Mouse (Mus musculus): ENCODE measurements around the gene Cnp. TPM values are rescaled to one million over a fixed set of nuclear protein-coding genes. Genes with fewer than 3 reads are reported as not detected.

Cnp gene
- 31.4 and 33.8 TPM in 2 replicates for polyA plus RNA-seq (2015; fragmentation: Nextera tagmentation; extraction: Ambion mirVana)

GRCm38 (mm10) chr11:100574708-100575483 lies at the start of gene Cnp:
Cnp (plus strand) TSS chr11:100574904.
- ATAC-seq (peak; percentile 91), DNase-seq (ENCODE audit: low spot score) (peak; percentile 87)
- no peaks in the 10 kb centered on the region for H3K4me1 ChIP-seq (ENCODE audit: insufficient read depth, low read depth, low read length)
- no peaks in the 10 kb centered on the region for H3K27me3 ChIP-seq (replicated peaks; ENCODE audit: insufficient read depth, low read length)
- peak; percentile 37 for TF ChIP-seq CTCF (IDR thresholded peaks at IDR 0.05)
- TF ChIP-seq EP300 (IDR thresholded peaks at IDR 0.05), result no peak
- 1% methylated on average over 47 of the region's 47 CpGs for WGBS
- H3K9me3 ChIP-seq (ENCODE audit: low read length), result no peaks in the 10 kb centered on the region
- H3K4me2 ChIP-seq (replicated peaks; ENCODE audit: low read depth, low read length), result peak within 1 kb of the TSS; percentile 65
- H3K27ac ChIP-seq (ENCODE audit: low read length), result peak within 1 kb of the TSS; percentile 63
- H3K36me3 ChIP-seq (ENCODE audit: insufficient read depth, low read length), result no peaks in the 10 kb centered on the region
- peak within 1 kb of the TSS; percentile 72 for H3K4me3 ChIP-seq (ENCODE audit: low read depth, low read length)
- peak within 1 kb of the TSS; percentile 48 for H3K9ac ChIP-seq (replicated peaks; ENCODE audit: low read depth)

GRCm38 (mm10) chr11:100524987-100525630 lies 49.6 kb upstream of the Cnp start:
- H3K4me2 ChIP-seq (replicated peaks; ENCODE audit: low read depth, low read length), result peak overlapping the region; percentile 71
- 32% methylated on average over 11 of the region's 11 CpGs for WGBS
- DNase-seq (ENCODE audit: low spot score), result peak; percentile 64

GRCm38 (mm10) chr11:100526052-100526816 lies 48.5 kb upstream of the Cnp start:
- ATAC-seq, result no peak

More at GRCm38 (mm10) chr11:100524987-100525630, 49.6 kb upstream of the Cnp start:
- H3K9me3 ChIP-seq (ENCODE audit: low read length), result no peaks in the 10 kb centered on the region
- TF ChIP-seq EP300 (IDR thresholded peaks at IDR 0.05), result no peak
- no peak for TF ChIP-seq CTCF (IDR thresholded peaks at IDR 0.05)
- ATAC-seq, result no peak
- no peak overlapping the region; the same call in 1 of the 2 replicates for H3K9ac ChIP-seq (replicated peaks; ENCODE audit: low read depth)
- peak overlapping the region; percentile 66 for H3K27ac ChIP-seq (ENCODE audit: low read length)
- H3K27me3 ChIP-seq (replicated peaks; ENCODE audit: insufficient read depth, low read length), result no peaks in the 10 kb centered on the region
- H3K36me3 ChIP-seq (ENCODE audit: insufficient read depth, low read length), result peaks cover 33% of the 10 kb centered on the region
- H3K4me1 ChIP-seq (ENCODE audit: insufficient read depth, low read depth, low read length), result no peaks in the 10 kb centered on the region; the same call in 1 of the 2 replicates
- H3K4me3 ChIP-seq (ENCODE audit: low read depth, low read length), result no peak overlapping the region

GRCm38 (mm10) chr11:100527066-100527457 lies 47.6 kb upstream of the Cnp start:
- no peak for TF ChIP-seq EP300 (IDR thresholded peaks at IDR 0.05)
- TF ChIP-seq CTCF (IDR thresholded peaks at IDR 0.05), result peak; percentile 58
- peak; percentile 27 for ATAC-seq
- Histone ChIP-seq H3K4me1 (ENCODE audit: insufficient read depth, low read depth, low read length) (no peaks in the 10 kb centered on the region; the same call in 1 of the 2 replicates), H3K9me3 (ENCODE audit: low read length) (no peaks in the 10 kb centered on the region), H3K4me3 (ENCODE audit: low read depth, low read length) (peak overlapping the region; percentile 89), H3K4me2 (replicated peaks; ENCODE audit: low read depth, low read length) (peak overlapping the region; percentile 71), H3K36me3 (ENCODE audit: insufficient read depth, low read length) (peaks cover 16% of the 10 kb centered on the region), H3K27me3 (replicated peaks; ENCODE audit: insufficient read depth, low read length) (no peaks in the 10 kb centered on the region), H3K9ac (replicated peaks; ENCODE audit: low read depth) (peak overlapping the region; percentile 74), H3K27ac (ENCODE audit: low read length) (peak overlapping the region; percentile 85)
- peak; percentile 68 for DNase-seq (ENCODE audit: low spot score)
- WGBS, result under 1% methylated on average over 26 of the region's 26 CpGs

More at GRCm38 (mm10) chr11:100526052-100526816, 48.5 kb upstream of the Cnp start:
- TF ChIP-seq CTCF (IDR thresholded peaks at IDR 0.05) (no peak), EP300 (IDR thresholded peaks at IDR 0.05) (no peak)
- no peak for DNase-seq (ENCODE audit: low spot score)
- Histone ChIP-seq H3K27ac (ENCODE audit: low read length) (no peak overlapping the region), H3K27me3 (replicated peaks; ENCODE audit: insufficient read depth, low read length) (no peaks in the 10 kb centered on the region), H3K4me2 (replicated peaks; ENCODE audit: low read depth, low read length) (peak overlapping the region; percentile 71), H3K4me3 (ENCODE audit: low read depth, low read length) (peak overlapping the region; percentile 89; the same call in 1 of the 2 replicates), H3K9me3 (ENCODE audit: low read length) (no peaks in the 10 kb centered on the region), H3K9ac (replicated peaks; ENCODE audit: low read depth) (0 out of 2 replicates have a peak overlapping the region, but pooled peaks have one; percentile 74), H3K4me1 (ENCODE audit: insufficient read depth, low read depth, low read length) (no peaks in the 10 kb centered on the region; the same call in 1 of the 2 replicates), H3K36me3 (ENCODE audit: insufficient read depth, low read length) (peaks cover 25% of the 10 kb centered on the region)
- WGBS, result 19% methylated on average over 15 of the region's 15 CpGs

GRCm38 (mm10) chr11:100527458-100528374 lies 47.0 kb upstream of the Cnp start, which contains the start of gene Acly:
Acly (minus strand) TSS chr11:100528000.
- Histone ChIP-seq H3K27me3 (replicated peaks; ENCODE audit: insufficient read depth, low read length) (no peaks in the 10 kb centered on the region), H3K36me3 (ENCODE audit: insufficient read depth, low read length) (peaks cover 10% of the 10 kb centered on the region; the same call in 1 of the 2 replicates), H3K9me3 (ENCODE audit: low read length) (no peaks in the 10 kb centered on the region), H3K9ac (replicated peaks; ENCODE audit: low read depth) (peak within 1 kb of the TSS; percentile 74), H3K27ac (ENCODE audit: low read length) (peak within 1 kb of the TSS; percentile 85), H3K4me1 (ENCODE audit: insufficient read depth, low read depth, low read length) (no peaks in the 10 kb centered on the region; the same call in 1 of the 2 replicates), H3K4me2 (replicated peaks; ENCODE audit: low read depth, low read length) (peak within 1 kb of the TSS; percentile 71), H3K4me3 (ENCODE audit: low read depth, low read length) (peak within 1 kb of the TSS; percentile 89)
- DNase-seq (ENCODE audit: low spot score) (peak; percentile 100), ATAC-seq (peak; percentile 99)
- WGBS, result under 1% methylated on average over 48 of the region's 54 CpGs
- TF ChIP-seq CTCF (IDR thresholded peaks at IDR 0.05) (no peak), EP300 (IDR thresholded peaks at IDR 0.05) (no peak)
